Mouse (Mus musculus) ES-E14 (cell line): Measurements from ENCODE around the gene Actrt2. TPM values are rescaled to one million over a fixed set of nuclear protein-coding genes. Genes with fewer than 3 reads are reported as not detected.

Experiments
- DNase-seq: peaks from one replicate; pipeline ENCODE4 v3.0.0-alpha.2; 2013; ENCODE audit warnings: low read depth, low spot score
- H3K27ac ChIP-seq: 2 replicates; pipeline ENCODE4 v1.5.1; 2012; ENCODE audit warnings: low read depth, mild to moderate bottlenecking, low read length, moderate library complexity, mixed read lengths; ENCODE audit not compliant: poor library complexity, insufficient read depth, severe bottlenecking
- H3K36me3 ChIP-seq: 2 replicates; pipeline ENCODE4 v1.6.1; 2012; ENCODE audit warnings: mild to moderate bottlenecking, low read length, moderate library complexity, mixed read lengths; ENCODE audit not compliant: control insufficient read depth, poor library complexity, insufficient read depth, severe bottlenecking
- H3K4me1 ChIP-seq, 2 experiments: fragments of 150-350 bp in 1 of 2; sonication (generic) in 1 of 2; 2 replicates each; pipeline ENCODE4 v1.6.1; 2012; ENCODE audit warnings: low read length in 2 of 2, mild to moderate bottlenecking in 1 of 2, mixed read lengths in 1 of 2; ENCODE audit not compliant: control insufficient read depth in 2 of 2, insufficient read depth in 2 of 2, poor library complexity in 1 of 2
- H3K4me3 ChIP-seq, 2 experiments: fragments of 150-350 bp in 1 of 2; sonication (generic) in 1 of 2; 2 replicates each; pipeline ENCODE4 v1.5.1; 2012; ENCODE audit warnings: low read length in 2 of 2, low read depth in 1 of 2, mild to moderate bottlenecking in 1 of 2, mixed read lengths in 1 of 2; ENCODE audit not compliant: insufficient read depth in 1 of 2, poor library complexity in 1 of 2, severe bottlenecking in 1 of 2
- H3K9ac ChIP-seq: 2 replicates; pipeline ENCODE4 v1.6.1; 2012; ENCODE audit warnings: low read depth, mild to moderate bottlenecking, low read length, mixed read lengths; ENCODE audit not compliant: poor library complexity, insufficient read depth, severe bottlenecking
- H3K9me3 ChIP-seq: fragments of 150-350 bp; sonication (generic); 2 replicates; pipeline ENCODE4 v1.6.1; 2012; ENCODE audit warnings: low read depth, mild to moderate bottlenecking, low read length; ENCODE audit not compliant: control insufficient read depth, insufficient read depth
- CHD2 ChIP-seq: IDR thresholded peaks from 2 replicates; pipeline ENCODE4 v1.6.1; 2014; ENCODE audit warnings: mild to moderate bottlenecking, low read depth, low read length, inconsistent platforms
- HCFC1 ChIP-seq: IDR thresholded peaks from 2 replicates; pipeline ENCODE4 v1.6.1; 2012; ENCODE audit warnings: low read length, inconsistent platforms, borderline replicate concordance; ENCODE audit not compliant: insufficient read depth
- MAFK ChIP-seq: IDR thresholded peaks from 2 replicates; pipeline ENCODE4 v1.6.1; 2014; ENCODE audit warnings: mild to moderate bottlenecking, low read depth, low read length, inconsistent platforms; ENCODE audit not compliant: insufficient read depth
- ZC3H11A ChIP-seq: IDR thresholded peaks from 2 replicates; pipeline ENCODE4 v1.6.1; 2012; ENCODE audit warnings: low read depth, mild to moderate bottlenecking, inconsistent platforms, low read length, borderline replicate concordance
- ZNF384 ChIP-seq: IDR thresholded peaks from 2 replicates; pipeline ENCODE4 v1.6.1; 2012; ENCODE audit warnings: low read depth, low read length, inconsistent platforms
- in situ Hi-C, 2 experiments: fragments of 600-800 bp; cut with MboI; formaldehyde crosslinking; loops; one replicate each; pipeline ENCODE4 v1.15.1; 2025; ENCODE audit warnings: low sequenced_read_pairs in 2 of 2, inconsistent platforms in 1 of 2; ENCODE audit not compliant: unreplicated experiment in 2 of 2
- total RNA-seq: library from RNA; depleted of rRNA; stranded (reverse); fragments of 300-350 nt; gene quantifications from 2 replicates; pipeline ENCODE4 v1.2.3, GENCODE M21; 2012

Actrt2 gene
- total RNA-seq, 1 experiment, result not detected

DNA sequence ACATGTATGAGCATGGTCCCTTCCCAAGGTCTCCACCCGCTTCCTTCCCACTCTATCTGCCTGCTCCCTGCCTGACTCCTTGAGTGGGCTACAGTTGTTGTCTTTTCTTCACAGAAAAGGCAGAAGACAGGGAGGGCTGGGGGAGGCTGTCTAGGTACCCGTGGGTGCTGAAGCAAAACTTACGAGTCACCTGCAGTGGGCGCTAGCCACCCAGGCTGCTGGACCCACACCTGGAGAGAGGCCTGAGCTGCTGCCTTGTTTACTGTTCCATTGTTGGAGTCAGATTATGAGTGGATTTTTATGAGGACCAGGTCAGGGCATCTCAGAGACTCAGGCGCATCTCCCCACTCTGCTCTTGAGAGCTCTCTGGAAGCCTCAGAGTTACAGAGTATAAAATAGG, 28.9 kb upstream of the Actrt2 start:
- H3K4me3 ChIP-seq, result no peak overlapping the region
- TF ChIP-seq ZNF384 (no peak), CHD2 (no peak), MAFK (no peak), ZC3H11A (no peak), HCFC1 (no peak)
- H3K27ac ChIP-seq, result no peak overlapping the region
- no peaks in the 10 kb centered on the region for H3K9me3 ChIP-seq
- in situ Hi-C loops, result no loop called here
- no peak overlapping the region for H3K9ac ChIP-seq
- no peak for DNase-seq
- H3K36me3 ChIP-seq, result no peaks in the 10 kb centered on the region
- no peaks in the 10 kb centered on the region for H3K4me1 ChIP-seq

GRCm38 (mm10) chr4:154696146-154696545, 28.5 kb upstream of the Actrt2 start:
- H3K27ac ChIP-seq, result no peak overlapping the region
- in situ Hi-C loops, result no loop called here

GRCm38 (mm10) chr4:154694361-154694760, 26.7 kb upstream of the Actrt2 start:
- in situ Hi-C loops, result no loop called here
- Histone ChIP-seq H3K9me3 (no peaks in the 10 kb centered on the region), H3K4me3 (no peak overlapping the region), H3K27ac (no peak overlapping the region), H3K36me3 (no peaks in the 10 kb centered on the region), H3K4me1 (no peaks in the 10 kb centered on the region), H3K9ac (no peak overlapping the region)
- TF ChIP-seq HCFC1, result no peak
- no peak for TF ChIP-seq ZC3H11A
- no peak for TF ChIP-seq MAFK
- TF ChIP-seq CHD2, result no peak
- no peak for TF ChIP-seq ZNF384
- DNase-seq, result no peak

More at GRCm38 (mm10) chr4:154696146-154696545, 28.5 kb upstream of the Actrt2 start:
- Histone ChIP-seq H3K9me3 (no peaks in the 10 kb centered on the region), H3K4me3 (no peak overlapping the region), H3K9ac (no peak overlapping the region), H3K36me3 (no peaks in the 10 kb centered on the region), H3K4me1 (no peaks in the 10 kb centered on the region)
- no peak for TF ChIP-seq HCFC1
- no peak for TF ChIP-seq MAFK
- TF ChIP-seq ZC3H11A, result no peak
- no peak for TF ChIP-seq CHD2
- TF ChIP-seq ZNF384, result no peak
- DNase-seq, result no peak

GRCm38 (mm10) chr4:154693348-154694015, 25.8 kb upstream of the Actrt2 start:
- no peak overlapping the region for H3K4me3 ChIP-seq
- no peaks in the 10 kb centered on the region for H3K36me3 ChIP-seq
- TF ChIP-seq ZC3H11A (no peak), MAFK (no peak), ZNF384 (no peak), HCFC1 (no peak), CHD2 (no peak)
- H3K9ac ChIP-seq, result no peak overlapping the region
- DNase-seq, result no peak
- no peaks in the 10 kb centered on the region for H3K9me3 ChIP-seq
- in situ Hi-C loops, result no loop called here
- H3K4me1 ChIP-seq, result no peaks in the 10 kb centered on the region
- H3K27ac ChIP-seq, result no peak overlapping the region
